Mouse (Mus musculus) midbrain, embryonic 12.5 days (tissue): Measurements from ENCODE around the gene Entpd7. TPM values are rescaled to one million over a fixed set of nuclear protein-coding genes. Genes with fewer than 3 reads are reported as not detected.
A peak's percentile ranks its signal among the peaks of the same experiment; 100 is the strongest.

Experiments used
- ATAC-seq: fragments of 200-750 bp; cut with Nextera tagmentation; 2 replicates; pipeline ENCODE4 v1.8.0; 2017; ENCODE audit warnings: low read depth, moderate TSS enrichment, moderate library complexity; ENCODE audit not compliant: low FRiP score
- H3K27ac ChIP-seq: fragments of 300-500 bp; sonication (generic); replicated peaks from 2 replicates; pipeline ENCODE4 v1.5.1; 2016; ENCODE audit warnings: mild to moderate bottlenecking
- H3K27me3 ChIP-seq: fragments of 300-500 bp; sonication (generic); 2 replicates; pipeline ENCODE4 v1.6.1; 2016; ENCODE audit warnings: mild to moderate bottlenecking
- H3K36me3 ChIP-seq: fragments of 300-500 bp; sonication (generic); 2 replicates; pipeline ENCODE4 v1.6.1; 2016
- H3K4me1 ChIP-seq: fragments of 300-500 bp; sonication (generic); 2 replicates; pipeline ENCODE4 v1.6.1; 2016
- H3K4me2 ChIP-seq: fragments of 300-500 bp; sonication (generic); replicated peaks from 2 replicates; pipeline ENCODE4 v1.6.1; 2016; ENCODE audit warnings: mild to moderate bottlenecking, moderate library complexity
- H3K4me3 ChIP-seq: fragments of 300-500 bp; sonication (generic); 2 replicates; pipeline ENCODE4 v1.5.1; 2016; ENCODE audit warnings: mild to moderate bottlenecking
- H3K9ac ChIP-seq: fragments of 300-500 bp; sonication (generic); replicated peaks from 2 replicates; pipeline ENCODE4 v1.6.1; 2016; ENCODE audit warnings: mild to moderate bottlenecking, moderate library complexity
- H3K9me3 ChIP-seq: fragments of 300-500 bp; sonication (generic); 2 replicates; pipeline ENCODE4 v1.6.1; 2016; ENCODE audit warnings: mild to moderate bottlenecking
- WGBS: fragments of 180-500 bp; shearing (Covaris S2); methylation state at CpG from one replicate; pipeline ENCODE4 v1.1.7; 2016; 5-methylcytosine and 5-hydroxymethylcytosine counted together
- polyA plus RNA-seq: library from polyadenylated mRNA; unstranded; fragments of >200 nt; fragmentation: Nextera tagmentation; extraction: Ambion mirVana; gene quantifications from 2 replicates; pipeline ENCODE4 v1.2.1, GENCODE M21; 2016

The Entpd7 gene
- polyA plus RNA-seq, 1 experiment from 2014 or later, result 9.7 TPM

GRCm38 (mm10) chr19:43708206-43708605, 18.7 kb downstream of the Entpd7 start:
- Histone ChIP-seq H3K4me3 (no peak overlapping the region), H3K9me3 (no peaks in the 10 kb centered on the region), H3K27me3 (no peaks in the 10 kb centered on the region), H3K27ac (no peak overlapping the region), H3K9ac (no peak overlapping the region), H3K36me3 (peaks cover 56% of the 10 kb centered on the region), H3K4me2 (no peak overlapping the region), H3K4me1 (no peaks in the 10 kb centered on the region)
- WGBS, result 89% methylated on average over 7 of the region's 7 CpGs
- no peak for ATAC-seq

- Histone ChIP-seq H3K4me1 (no peaks in the 10 kb centered on the region), H3K9me3 (no peaks in the 10 kb centered on the region), H3K4me3 (no peak overlapping the region), H3K4me2 (no peak overlapping the region), H3K27me3 (no peaks in the 10 kb centered on the region), H3K36me3 (peaks cover 51% of the 10 kb centered on the region), H3K9ac (no peak overlapping the region), H3K27ac (no peak overlapping the region)
- 79% methylated on average over 8 of the region's 8 CpGs for WGBS
- no peak for ATAC-seq
Measured at GRCm38 (mm10) chr19:43709317-43709716, 19.8 kb downstream of the Entpd7 start.

GRCm38 (mm10) chr19:43711159-43711916, 21.9 kb downstream of the Entpd7 start:
- H3K4me3 ChIP-seq, result no peak overlapping the region
- H3K4me1 ChIP-seq, result no peaks in the 10 kb centered on the region
- peaks cover 38% of the 10 kb centered on the region for H3K36me3 ChIP-seq
- H3K27ac ChIP-seq, result no peak overlapping the region
- no peak overlapping the region for H3K9ac ChIP-seq
- ATAC-seq, result no peak
- H3K9me3 ChIP-seq, result no peaks in the 10 kb centered on the region
- H3K27me3 ChIP-seq, result no peaks in the 10 kb centered on the region
- no peak overlapping the region for H3K4me2 ChIP-seq
- WGBS, result 64% methylated on average over 22 of the region's 22 CpGs

- Histone ChIP-seq H3K27ac (no peak overlapping the region), H3K4me1 (no peaks in the 10 kb centered on the region)
Measured at GRCm38 (mm10) chr19:43711971-43712370, 22.5 kb downstream of the Entpd7 start.

DNA sequence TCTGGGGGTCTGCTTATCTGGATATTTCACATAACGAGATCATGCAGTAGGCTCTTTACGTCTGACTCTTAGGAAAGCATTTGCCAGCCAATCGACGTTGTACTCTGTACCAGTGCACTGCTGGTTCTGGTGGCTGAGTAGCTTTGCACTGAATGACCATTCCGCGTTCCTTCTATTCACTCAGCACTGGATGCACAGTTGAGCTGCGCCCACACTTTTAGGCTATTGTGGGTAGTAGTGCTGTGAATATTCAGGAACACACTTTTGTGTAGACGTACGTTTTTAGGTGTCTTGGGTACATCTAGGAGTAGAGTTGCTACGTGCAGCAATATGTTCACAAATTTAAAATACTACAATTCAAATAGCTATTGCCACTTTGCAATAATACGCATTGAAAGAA, 30.6 kb downstream of the Entpd7 start:
- Histone ChIP-seq H3K27ac (no peak overlapping the region), H3K4me3 (no peak overlapping the region), H3K9me3 (no peaks in the 10 kb centered on the region), H3K36me3 (peaks cover 47% of the 10 kb centered on the region), H3K9ac (no peak overlapping the region), H3K27me3 (no peaks in the 10 kb centered on the region), H3K4me2 (no peak overlapping the region), H3K4me1 (no peaks in the 10 kb centered on the region)
- no peak for ATAC-seq
- WGBS, result 94% methylated on average over 11 of the region's 11 CpGs

More at GRCm38 (mm10) chr19:43711971-43712370, 22.5 kb downstream of the Entpd7 start:
- no peaks in the 10 kb centered on the region for H3K9me3 ChIP-seq
- H3K36me3 ChIP-seq, result peaks cover 32% of the 10 kb centered on the region
- no peak for ATAC-seq
- H3K27me3 ChIP-seq, result no peaks in the 10 kb centered on the region
- no peak overlapping the region for H3K9ac ChIP-seq
- WGBS, result 82% methylated on average over 5 of the region's 5 CpGs
- H3K4me2 ChIP-seq, result no peak overlapping the region
- H3K4me3 ChIP-seq, result no peak overlapping the region

GRCm38 (mm10) chr19:43722891-43723290, 33.4 kb downstream of the Entpd7 start:
- no peaks in the 10 kb centered on the region for H3K9me3 ChIP-seq
- H3K4me2 ChIP-seq, result no peak overlapping the region
- no peaks in the 10 kb centered on the region for H3K4me1 ChIP-seq
- no peak for ATAC-seq
- no peak overlapping the region for H3K4me3 ChIP-seq
- no peaks in the 10 kb centered on the region for H3K27me3 ChIP-seq
- H3K9ac ChIP-seq, result no peak overlapping the region
- H3K27ac ChIP-seq, result no peak overlapping the region
- peaks cover 60% of the 10 kb centered on the region for H3K36me3 ChIP-seq
- 77% methylated on average over 8 of the region's 8 CpGs for WGBS

DNA sequence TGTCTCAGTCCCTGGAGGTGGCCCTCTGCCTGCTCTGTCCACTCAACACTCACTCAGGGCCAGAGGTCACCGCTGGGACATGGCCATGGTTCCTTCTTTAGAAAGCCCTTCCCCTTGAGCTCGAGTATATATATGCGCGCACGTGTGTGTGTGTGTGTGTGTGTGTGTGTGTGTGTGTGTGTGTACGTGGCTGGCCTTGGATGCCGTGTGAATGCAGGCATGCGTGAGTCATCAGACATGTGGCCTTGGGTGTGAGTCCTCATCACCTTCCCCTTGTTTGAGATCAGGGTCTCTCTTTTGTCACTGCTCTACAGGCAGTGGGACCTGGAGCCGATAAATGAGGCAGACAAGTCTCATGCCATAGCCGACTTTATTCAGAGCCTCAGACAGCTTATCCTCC, 34.0 kb downstream of the Entpd7 start:
- Histone ChIP-seq H3K27ac (no peak overlapping the region), H3K4me2 (no peak overlapping the region), H3K4me1 (no peaks in the 10 kb centered on the region), H3K27me3 (no peaks in the 10 kb centered on the region), H3K4me3 (no peak overlapping the region), H3K36me3 (peaks cover 61% of the 10 kb centered on the region), H3K9ac (no peak overlapping the region), H3K9me3 (no peaks in the 10 kb centered on the region)
- 85% methylated on average over 10 of the region's 10 CpGs for WGBS
- no peak for ATAC-seq

DNA sequence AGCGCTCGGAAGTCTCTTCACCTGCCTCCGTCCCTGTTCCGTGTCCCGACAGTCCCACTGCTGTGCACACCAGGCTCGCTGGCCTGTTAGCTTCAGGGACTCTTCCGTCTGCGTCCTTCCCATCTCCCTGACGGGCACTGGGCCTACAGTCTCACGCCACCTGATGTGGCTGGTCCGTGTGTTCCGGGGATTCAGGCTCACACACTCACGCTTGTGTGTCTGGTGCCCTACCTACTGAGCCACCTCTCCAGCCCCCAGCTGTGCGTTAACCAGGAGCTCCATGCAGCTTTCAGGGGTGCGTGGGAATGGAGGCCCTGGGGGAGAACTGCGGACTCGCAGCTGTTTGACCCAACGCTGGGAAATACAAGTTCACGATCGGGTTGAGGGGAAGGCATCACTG, 34.7 kb downstream of the Entpd7 start:
- H3K4me1 ChIP-seq, result no peaks in the 10 kb centered on the region
- no peak for ATAC-seq
- H3K27me3 ChIP-seq, result no peaks in the 10 kb centered on the region
- no peaks in the 10 kb centered on the region for H3K9me3 ChIP-seq
- no peak overlapping the region for H3K4me2 ChIP-seq
- no peak overlapping the region for H3K9ac ChIP-seq
- no peak overlapping the region for H3K4me3 ChIP-seq
- H3K36me3 ChIP-seq, result peaks cover 65% of the 10 kb centered on the region
- H3K27ac ChIP-seq, result no peak overlapping the region
- WGBS, result 92% methylated on average over 20 of the region's 20 CpGs

DNA sequence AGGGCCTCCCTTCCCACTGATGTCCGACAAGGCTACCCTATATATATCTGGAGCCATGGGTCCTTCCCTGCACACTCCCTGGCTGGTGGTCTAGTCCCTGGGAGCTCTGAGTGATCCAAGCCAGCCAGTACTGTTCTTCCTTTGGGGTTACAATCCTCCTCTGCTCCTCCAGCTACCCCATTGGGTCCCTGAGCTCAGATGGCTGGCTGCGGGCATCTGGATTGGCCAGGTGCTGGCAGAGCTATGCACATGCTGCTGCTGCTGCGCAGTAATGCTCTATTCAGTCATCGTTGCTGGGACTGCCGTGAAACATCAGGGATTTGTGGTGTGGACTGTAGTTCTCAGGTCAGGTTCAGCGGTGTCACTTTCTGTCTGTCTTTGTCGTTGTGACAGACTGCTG, 35.3 kb downstream of the Entpd7 start:
- Histone ChIP-seq H3K9ac (no peak overlapping the region), H3K27ac (no peak overlapping the region), H3K4me1 (no peaks in the 10 kb centered on the region), H3K36me3 (peaks cover 60% of the 10 kb centered on the region), H3K4me2 (no peak overlapping the region), H3K9me3 (no peaks in the 10 kb centered on the region), H3K4me3 (no peak overlapping the region), H3K27me3 (no peaks in the 10 kb centered on the region)
- WGBS, result 89% methylated on average over 7 of the region's 7 CpGs
- no peak for ATAC-seq

- Histone ChIP-seq H3K9me3 (no peaks in the 10 kb centered on the region), H3K4me1 (peaks cover 4% of the 10 kb centered on the region), H3K4me3 (no peak overlapping the region), H3K4me2 (no peak overlapping the region), H3K36me3 (peaks cover 52% of the 10 kb centered on the region), H3K9ac (no peak overlapping the region), H3K27ac (no peak overlapping the region), H3K27me3 (no peaks in the 10 kb centered on the region)
- ATAC-seq, result no peak
- WGBS, result 65% methylated on average over 15 of the region's 15 CpGs
Measured at GRCm38 (mm10) chr19:43726510-43727146, 37.2 kb downstream of the Entpd7 start.

DNA sequence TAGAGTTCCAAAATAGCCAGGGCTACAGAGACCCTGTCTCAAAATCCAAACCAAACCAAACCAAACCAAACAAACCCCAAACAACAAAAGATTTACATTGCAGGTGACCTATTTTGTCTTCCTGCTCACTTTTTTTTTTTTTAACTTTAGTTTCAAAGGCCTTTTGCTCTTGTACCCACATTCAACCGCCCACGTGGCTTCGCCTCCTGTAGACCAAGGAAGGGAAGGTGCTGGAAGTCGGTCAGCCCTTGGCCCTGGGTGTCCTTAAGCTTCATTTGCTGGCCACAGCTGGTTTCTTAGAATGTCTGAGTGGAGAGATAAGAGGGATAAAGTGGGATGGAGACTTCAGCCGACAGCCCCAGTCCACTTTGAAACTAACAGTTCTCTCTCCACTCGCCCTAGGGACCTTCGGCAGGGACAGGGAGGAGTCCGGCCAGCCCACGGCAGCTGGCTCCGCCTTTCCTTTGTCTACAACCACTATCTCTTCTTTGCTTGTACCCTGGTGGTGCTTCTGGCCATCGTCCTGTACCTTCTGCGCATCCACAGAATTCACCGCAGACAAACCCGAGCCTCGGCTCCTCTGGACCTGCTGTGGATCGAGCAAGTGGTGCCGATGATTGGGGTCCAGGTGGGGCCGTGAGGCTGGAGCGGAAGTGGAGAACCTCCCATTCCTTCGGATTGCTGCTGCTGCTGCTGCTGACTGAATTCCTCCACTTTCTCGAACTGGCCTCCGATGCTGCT, 40.0 kb downstream of the Entpd7 start:
- WGBS, result 41% methylated on average over 22 of the region's 22 CpGs
- no peak overlapping the region; the same call in 1 of the 2 replicates for H3K9ac ChIP-seq
- H3K4me3 ChIP-seq, result peak overlapping the region; percentile 24
- no peaks in the 10 kb centered on the region for H3K27me3 ChIP-seq
- peaks cover 4% of the 10 kb centered on the region for H3K4me1 ChIP-seq
- H3K36me3 ChIP-seq, result peaks cover 49% of the 10 kb centered on the region
- 0 out of 2 replicates have a peak overlapping the region, but pooled peaks have one; percentile 32 for H3K27ac ChIP-seq
- H3K9me3 ChIP-seq, result no peaks in the 10 kb centered on the region
- peak overlapping the region; percentile 45 for H3K4me2 ChIP-seq
- ATAC-seq, result no peak; the same call in 1 of the 2 replicates

DNA sequence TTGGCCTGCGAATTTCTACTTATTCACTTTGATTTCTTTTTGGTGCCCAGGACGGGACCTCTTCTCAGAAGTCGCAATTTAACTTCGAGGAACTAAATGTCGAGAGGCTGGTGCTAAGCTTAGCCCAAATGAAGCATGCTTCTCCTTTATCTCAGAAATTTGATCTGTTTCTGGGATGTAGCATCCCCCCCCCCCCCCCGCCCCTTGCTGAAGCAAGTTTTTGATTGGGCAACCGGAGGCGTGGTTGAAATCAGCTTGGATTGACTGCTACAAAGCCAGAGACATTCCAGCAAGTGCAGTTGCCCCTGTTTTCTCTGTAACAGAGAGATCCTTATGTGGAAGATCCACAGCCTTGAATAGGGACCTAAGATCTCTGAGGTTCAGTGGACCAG, 40.6 kb downstream of the Entpd7 start:
- Histone ChIP-seq H3K4me3 (peak overlapping the region; percentile 24), H3K9me3 (no peaks in the 10 kb centered on the region), H3K27ac (0 out of 2 replicates have a peak overlapping the region, but pooled peaks have one; percentile 32), H3K4me1 (peaks cover 4% of the 10 kb centered on the region), H3K27me3 (no peaks in the 10 kb centered on the region), H3K9ac (no peak overlapping the region; the same call in 1 of the 2 replicates), H3K4me2 (peak overlapping the region; percentile 45), H3K36me3 (peaks cover 49% of the 10 kb centered on the region)
- ATAC-seq, result no peak
- WGBS, result 32% methylated on average over 8 of the region's 8 CpGs
